Mouse (Mus musculus) embryonic fibroblast, embryonic 13.5 days (primary cell): Measurements from ENCODE around the gene Emg1. TPM values are rescaled to one million over a fixed set of nuclear protein-coding genes. Genes with fewer than 3 reads are reported as not detected.

Source experiments
- H3K27ac ChIP-seq: 2 replicates; pipeline ENCODE4 v1.5.1; 2012; ENCODE audit warnings: low read length, control low read depth, inconsistent platforms; ENCODE audit not compliant: insufficient read depth
- H3K4me1 ChIP-seq: 2 replicates; pipeline ENCODE4 v1.6.1; 2011; ENCODE audit warnings: low read length; ENCODE audit not compliant: control insufficient read depth, insufficient read depth
- H3K4me3 ChIP-seq: 2 replicates; pipeline ENCODE4 v1.5.1; 2011; ENCODE audit warnings: mild to moderate bottlenecking, control low read depth, low read length; ENCODE audit not compliant: insufficient read depth
- CTCF ChIP-seq: IDR thresholded peaks from 2 replicates; pipeline ENCODE4 v1.5.1; 2011; ENCODE audit warnings: mild to moderate bottlenecking, control low read depth, low read length, moderate library complexity, borderline replicate concordance; ENCODE audit not compliant: insufficient read depth
- POLR2A ChIP-seq: IDR thresholded peaks from 2 replicates; pipeline ENCODE4 v1.6.1; 2011; ENCODE audit warnings: low read depth, mild to moderate bottlenecking, control low read depth, low read length, moderate library complexity
- polyA plus RNA-seq: library from polyadenylated mRNA; stranded (reverse); fragments of >200 nt; gene quantifications from 2 replicates; pipeline ENCODE4 v1.2.4, GENCODE M21; 2011; ENCODE audit warnings: low read depth; ENCODE audit not compliant: missing spikeins, insufficient read length

Emg1 gene
- polyA plus RNA-seq, result 67.1 and 68.9 TPM in 2 replicates

DNA sequence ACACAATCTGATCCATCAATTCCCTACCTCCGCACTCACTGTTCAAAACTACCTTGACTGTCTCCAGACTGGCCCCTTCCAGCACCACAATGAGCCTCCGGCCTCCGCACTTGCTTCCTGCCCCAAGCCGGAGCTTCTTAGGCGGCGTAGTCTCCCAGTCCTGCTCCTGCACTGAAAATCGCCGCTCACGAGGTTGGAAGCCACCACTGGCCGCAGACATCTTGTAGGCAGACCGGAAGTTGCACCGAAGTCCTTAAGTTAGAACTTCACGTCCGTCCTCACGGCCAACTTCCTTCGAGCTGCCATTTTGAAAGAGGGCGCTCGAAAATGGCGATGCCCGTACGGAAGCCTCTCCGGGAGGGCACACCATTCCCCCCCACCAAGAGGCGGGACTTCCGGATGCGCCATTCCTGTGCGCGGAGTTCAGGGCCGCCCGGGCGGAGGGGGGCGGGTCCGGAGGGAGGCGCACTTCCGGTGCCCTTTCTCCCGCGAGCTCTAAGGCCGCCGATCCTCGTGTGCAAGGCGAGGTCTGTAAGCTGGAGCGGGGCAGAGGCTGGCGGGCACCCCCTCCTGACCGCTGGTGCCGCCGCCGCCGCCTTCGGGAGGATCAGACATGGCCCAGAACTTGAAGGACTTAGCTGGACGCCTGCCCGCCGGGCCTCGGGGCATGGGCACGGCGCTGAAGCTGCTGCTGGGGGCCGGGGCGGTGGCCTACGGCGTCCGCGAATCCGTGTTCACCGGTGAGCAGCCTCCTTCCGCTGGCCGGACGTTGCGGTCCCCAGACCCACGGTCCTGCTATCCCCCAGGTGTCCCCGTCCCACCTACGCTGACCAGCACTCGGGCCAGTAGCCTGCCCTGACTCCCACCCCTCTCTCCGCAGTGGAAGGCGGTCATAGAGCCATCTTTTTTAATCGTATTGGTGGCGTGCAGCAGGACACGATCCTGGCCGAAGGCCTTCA is at the start of gene Emg1, which contains the start of gene Phb2:
Gene Emg1 (minus strand): TSS at position 355 of the 959 bp plus-strand sequence.
Gene Phb2 (plus strand): TSS at position 513 of the 959 bp plus-strand sequence.
- Histone ChIP-seq H3K4me1 (no peaks in the 10 kb centered on the region; the same call in 1 of the 2 replicates), H3K4me3 (peak within 1 kb of the TSS; percentile 98), H3K27ac (peak within 1 kb of the TSS; percentile 60)
- TF ChIP-seq CTCF, result no peak
- TF ChIP-seq POLR2A, result peak; percentile 65

- Histone ChIP-seq H3K4me3 (no peak overlapping the region), H3K27ac (peak overlapping the region; percentile 99), H3K4me1 (peaks cover 8% of the 10 kb centered on the region)
- TF ChIP-seq CTCF (peak; percentile 90; the same call in 1 of the 2 replicates), POLR2A (peak; percentile 45; the same call in 1 of the 2 replicates)
Measured at GRCm38 (mm10) chr6:124759259-124759658, 47.3 kb upstream of the Emg1 start.

DNA sequence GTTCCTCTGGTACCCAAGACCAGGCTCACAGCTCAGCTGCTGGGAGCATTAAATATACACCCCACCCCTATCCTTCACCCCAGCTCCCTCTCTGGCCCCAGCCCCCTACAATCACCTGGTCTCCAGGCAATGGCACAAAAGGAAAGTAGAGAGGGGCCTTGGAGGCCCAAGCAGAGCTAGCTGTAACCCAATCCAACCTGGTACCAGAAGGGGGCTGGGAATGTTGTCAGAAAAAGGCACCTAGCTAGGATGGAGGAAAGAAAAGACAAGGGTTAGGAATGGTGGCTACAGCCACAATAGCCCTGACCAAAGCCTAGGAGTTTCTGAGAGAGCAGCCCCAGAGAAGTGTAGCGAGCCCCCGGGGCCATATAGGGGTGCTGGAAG is 46.9 kb upstream of the Emg1 start:
- no peak for TF ChIP-seq CTCF
- TF ChIP-seq POLR2A, result 0 out of 2 replicates have a peak, but pooled peaks have one; percentile 9

DNA sequence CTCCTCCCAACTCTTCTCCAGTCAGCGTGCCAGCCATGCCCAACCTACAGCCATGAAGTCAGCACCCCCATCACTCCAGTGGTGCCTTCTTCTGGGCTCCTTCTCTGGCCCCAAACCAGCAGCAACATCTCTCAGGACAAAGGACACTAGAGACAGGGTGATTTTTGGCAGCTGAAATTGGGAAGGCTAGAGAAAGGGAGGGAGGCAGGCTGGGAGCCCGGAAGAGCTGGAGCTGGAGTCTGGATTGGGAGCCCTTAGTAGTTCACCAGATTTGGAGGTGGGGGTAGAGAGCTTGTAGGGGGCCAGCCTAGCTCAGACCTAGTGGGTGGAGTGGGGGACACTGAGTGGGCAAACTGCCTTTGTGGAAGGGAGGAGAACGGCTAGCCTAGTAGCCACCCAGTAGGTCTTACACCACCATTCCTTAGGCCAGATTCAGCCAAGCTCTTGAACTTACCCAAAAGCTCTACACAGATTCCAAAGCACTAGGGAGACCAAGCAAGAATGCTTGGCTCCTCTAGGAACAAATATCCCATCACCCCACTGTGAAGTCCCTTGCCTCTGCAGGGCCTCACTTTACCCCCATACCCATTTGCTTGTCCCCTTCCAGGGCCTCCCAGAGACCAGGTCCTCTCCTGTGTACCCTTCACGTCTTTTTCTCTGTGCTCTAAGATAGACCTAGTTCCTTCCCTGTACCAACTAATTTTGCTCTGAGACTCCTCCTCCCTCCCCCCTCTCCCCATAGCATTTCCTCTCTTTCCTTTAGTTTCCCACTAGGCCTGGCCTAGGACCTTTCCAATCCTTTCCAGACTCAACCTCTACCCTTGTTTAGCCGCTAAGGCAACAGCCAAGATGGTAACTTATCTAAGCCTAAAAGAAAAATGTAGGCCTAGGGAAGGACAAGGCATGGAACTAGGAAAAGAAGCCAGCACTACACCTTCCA is 46.2 kb upstream of the Emg1 start:
- peaks cover 9% of the 10 kb centered on the region for H3K4me1 ChIP-seq
- peak overlapping the region; percentile 53 for H3K4me3 ChIP-seq
- TF ChIP-seq CTCF (no peak), POLR2A (peak; percentile 85)
- peak overlapping the region; percentile 99 for H3K27ac ChIP-seq

More for the DNA sequence above, 46.9 kb upstream of the Emg1 start:
- H3K4me1 ChIP-seq, result peaks cover 9% of the 10 kb centered on the region
- no peak overlapping the region for H3K4me3 ChIP-seq
- peak overlapping the region; percentile 99 for H3K27ac ChIP-seq

GRCm38 (mm10) chr6:124757351-124757880 is 45.4 kb upstream of the Emg1 start:
- Histone ChIP-seq H3K4me1 (peaks cover 9% of the 10 kb centered on the region), H3K4me3 (peak overlapping the region; percentile 53), H3K27ac (peak overlapping the region; percentile 99)
- TF ChIP-seq POLR2A (0 out of 2 replicates have a peak, but pooled peaks have one; percentile 4), CTCF (no peak)

DNA sequence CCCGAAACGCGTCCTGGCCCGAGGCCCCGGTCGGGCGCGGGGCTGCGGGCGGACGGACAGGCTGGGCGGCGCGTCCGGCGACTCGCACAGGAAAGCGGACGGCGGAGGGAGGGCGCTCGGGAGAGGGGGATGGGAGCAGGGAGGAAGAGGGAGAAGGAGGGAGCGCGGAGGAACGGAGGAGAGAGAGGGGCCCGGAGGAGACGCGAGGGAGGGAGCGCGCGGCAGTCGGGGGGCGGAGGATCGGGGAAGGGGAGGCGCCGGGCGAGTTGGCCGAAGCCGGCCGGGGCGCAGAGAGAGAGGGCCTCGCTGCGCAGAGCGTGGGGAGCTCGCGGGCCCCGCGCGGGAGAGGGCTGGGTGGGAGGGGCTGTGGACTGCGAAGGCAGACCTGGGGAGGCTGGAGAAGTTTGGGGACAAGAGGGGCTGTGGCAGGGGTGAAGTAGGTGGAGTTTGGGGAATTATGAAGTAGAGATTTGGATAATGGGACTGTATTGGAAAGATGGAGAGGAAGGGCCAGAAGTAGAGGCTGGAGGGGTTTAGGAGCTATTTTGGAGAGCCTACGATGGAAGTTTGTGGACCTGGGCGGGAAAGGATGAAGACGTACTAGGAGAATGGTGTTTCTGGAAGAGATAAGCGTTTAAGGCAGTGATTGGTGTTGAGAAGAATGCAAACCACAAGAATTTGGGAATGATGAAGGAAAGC is 44.8 kb upstream of the Emg1 start:
- TF ChIP-seq POLR2A (peak; percentile 64), CTCF (no peak)
- Histone ChIP-seq H3K27ac (peak overlapping the region; percentile 99), H3K4me3 (peak overlapping the region; percentile 53), H3K4me1 (peaks cover 9% of the 10 kb centered on the region)

DNA sequence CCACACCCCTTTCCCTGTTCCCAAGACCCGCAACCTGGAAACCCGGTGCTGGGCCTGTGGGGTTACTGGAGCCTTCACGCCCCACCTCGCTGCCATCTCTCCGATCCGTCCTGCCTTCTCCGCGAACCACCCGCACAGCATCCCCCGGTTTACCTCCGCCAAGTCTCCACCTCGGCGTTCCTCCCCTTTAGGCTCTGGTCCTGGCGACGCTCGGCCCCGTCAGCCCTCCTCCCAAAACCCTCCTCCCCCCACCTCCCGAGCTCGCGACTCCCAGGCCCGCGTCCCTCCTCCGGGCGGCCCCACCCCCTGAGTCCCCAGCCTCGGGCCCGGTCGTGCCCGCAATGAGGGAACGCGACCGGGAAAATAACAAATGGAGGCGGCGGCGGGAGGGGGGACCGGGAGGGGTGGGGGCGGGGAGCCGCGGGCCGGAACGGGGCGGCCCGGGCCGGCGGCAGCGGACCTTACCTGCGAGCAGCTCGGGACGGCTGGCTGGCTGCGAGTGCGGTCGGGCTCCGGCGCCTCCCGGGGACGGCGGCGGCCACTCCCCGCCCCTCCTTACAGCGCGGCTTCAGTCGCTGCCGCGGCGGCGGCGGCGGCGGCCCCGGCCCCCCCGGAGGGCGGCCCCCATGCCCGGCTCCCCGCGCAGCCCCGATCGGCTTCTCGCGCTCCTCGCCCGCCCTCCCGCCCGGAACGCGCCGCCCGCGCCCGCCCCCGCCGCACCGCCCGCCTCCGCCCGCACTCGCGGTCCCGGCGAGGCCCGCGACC is 44.0 kb upstream of the Emg1 start, which contains the start of the genes Gm45234 and Atn1:
Gene Gm45234 (minus strand): TSS at position 191 of the 765 bp plus-strand sequence.
Gene Atn1 (minus strand): TSS at position 694 of the 765 bp plus-strand sequence.
- TF ChIP-seq POLR2A (peak; percentile 70), CTCF (no peak)
- Histone ChIP-seq H3K4me1 (peaks cover 9% of the 10 kb centered on the region), H3K27ac (peak within 1 kb of the TSS; percentile 99), H3K4me3 (peak within 1 kb of the TSS; percentile 77)

DNA sequence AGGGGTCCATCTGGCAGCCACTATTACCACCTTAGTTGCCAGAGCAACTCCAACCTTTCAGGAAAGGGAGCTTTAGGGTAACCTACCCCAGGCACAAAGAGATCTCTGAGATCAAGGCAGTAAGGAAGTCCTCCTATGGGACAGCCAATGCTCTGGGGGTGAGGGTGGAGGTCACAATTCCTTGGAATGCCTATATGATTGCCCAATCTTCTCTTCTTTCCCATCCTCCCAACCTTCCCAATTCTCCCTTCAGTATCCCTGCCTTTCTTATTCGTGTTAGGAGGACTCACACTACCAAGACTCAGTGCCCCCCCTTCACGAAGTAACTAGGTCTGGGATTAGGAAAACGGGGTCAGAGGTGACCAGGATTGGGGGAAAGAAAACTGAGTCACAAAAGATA is 43.3 kb upstream of the Emg1 start:
- Histone ChIP-seq H3K27ac (peak overlapping the region; percentile 62), H3K4me3 (peak overlapping the region; percentile 77), H3K4me1 (peaks cover 9% of the 10 kb centered on the region)
- no peak for TF ChIP-seq CTCF
- TF ChIP-seq POLR2A, result no peak
